Mouse (Mus musculus) cerebellum, adult 2 months (tissue): ENCODE measurements around the gene E2f4. TPM values are rescaled to one million over a fixed set of nuclear protein-coding genes. Genes with fewer than 3 reads are reported as not detected.
A peak's percentile ranks its signal among the peaks of the same experiment; 100 is the strongest.

Experiments used
- DNase-seq, 2 experiments: peaks; one replicate each; pipeline ENCODE4 v3.0.0; 2021
- H3K27ac ChIP-seq: fragments of 200-500 bp; 2 replicates; pipeline ENCODE4 v1.5.1; 2012; ENCODE audit warnings: low read length, control low read depth, inconsistent platforms; ENCODE audit not compliant: insufficient read depth
- H3K27me3 ChIP-seq: fragments of 200-500 bp; 2 replicates; pipeline ENCODE4 v1.6.1; 2012; ENCODE audit warnings: inconsistent platforms, mild to moderate bottlenecking, low read length, moderate library complexity; ENCODE audit not compliant: control insufficient read depth, insufficient read depth
- H3K4me1 ChIP-seq: fragments of 200-500 bp; 2 replicates; pipeline ENCODE4 v1.6.1; 2011; ENCODE audit warnings: low read length; ENCODE audit not compliant: control insufficient read depth, insufficient read depth
- H3K4me3 ChIP-seq: fragments of 200-500 bp; replicated peaks from 2 replicates; pipeline ENCODE3; 2011; ENCODE audit warnings: mild to moderate bottlenecking, low read depth, low read length, control low read depth; ENCODE audit not compliant: insufficient read depth
- CTCF ChIP-seq: fragments of 200-500 bp; IDR thresholded peaks from 2 replicates; pipeline ENCODE4 v1.5.1; 2011; ENCODE audit warnings: low read depth, mild to moderate bottlenecking, control low read depth, low read length, moderate library complexity, borderline replicate concordance; ENCODE audit not compliant: insufficient read depth
- POLR2A ChIP-seq: fragments of 200-500 bp; IDR thresholded peaks from 2 replicates; pipeline ENCODE4 v1.6.1; 2011; ENCODE audit warnings: low read length, control low read depth, borderline replicate concordance; ENCODE audit not compliant: insufficient read depth
- WGBS: fragments of 180-500 bp; shearing (Covaris S2); methylation state at CpG from one replicate; pipeline ENCODE4 v1.1.7; 2018; 5-methylcytosine and 5-hydroxymethylcytosine counted together
- polyA plus RNA-seq: library from polyadenylated mRNA; depleted of rRNA; stranded (reverse); fragments of >200 nt; gene quantifications from 2 replicates; pipeline ENCODE4 v1.2.3, GENCODE M21; 2012; rRNA removed

E2f4 gene
- polyA plus RNA-seq, 1 experiment, result 81.6 TPM

- H3K4me1 ChIP-seq, result no peaks in the 10 kb centered on the region
- WGBS, result 15% methylated on average over 34 of the region's 34 CpGs
- no peaks in the 10 kb centered on the region for H3K27me3 ChIP-seq
- H3K27ac ChIP-seq, result no peak overlapping the region
- peak overlapping the region; percentile 82 for H3K4me3 ChIP-seq
- peak in 1 of 2 experiments; percentile 43 for DNase-seq
- no peak for TF ChIP-seq CTCF
- no peak for TF ChIP-seq POLR2A
Measured at GRCm38 (mm10) chr8:105346611-105347427, 49.4 kb downstream of the E2f4 start.

- 1% methylated on average over 53 of the region's 53 CpGs for WGBS
- DNase-seq, result peak; percentile 91 to 95
- no peak; the same call in 1 of the 2 replicates for TF ChIP-seq POLR2A
- TF ChIP-seq CTCF, result no peak
Measured at GRCm38 (mm10) chr8:105347428-105348221, 50.2 kb downstream of the E2f4 start, which contains the start of gene Fhod1. TSS of gene Fhod1 (minus strand) at chr8:105347953.

GRCm38 (mm10) chr8:105348450-105349095, 51.1 kb downstream of the E2f4 start, which contains the start of gene Slc9a5:
TSS of gene Slc9a5 (plus strand) at chr8:105348843.
- no peak for TF ChIP-seq POLR2A
- TF ChIP-seq CTCF, result no peak
- Histone ChIP-seq H3K27ac (peak within 1 kb of the TSS; percentile 62), H3K27me3 (no peaks in the 10 kb centered on the region), H3K4me1 (peaks cover 6% of the 10 kb centered on the region), H3K4me3 (peak within 1 kb of the TSS; percentile 82)
- DNase-seq, result peak; percentile 73 to 77
- WGBS, result 0% methylated on average over 34 of the region's 34 CpGs

More at GRCm38 (mm10) chr8:105347428-105348221, 50.2 kb downstream of the E2f4 start, which contains the start of gene Fhod1:
- Histone ChIP-seq H3K4me3 (peak within 1 kb of the TSS; percentile 82), H3K27ac (peak within 1 kb of the TSS; percentile 62), H3K4me1 (no peaks in the 10 kb centered on the region), H3K27me3 (no peaks in the 10 kb centered on the region)

GRCm38 (mm10) chr8:105349096-105349771, 51.8 kb downstream of the E2f4 start:
- Histone ChIP-seq H3K27ac (peak overlapping the region; percentile 62), H3K4me1 (peaks cover 10% of the 10 kb centered on the region), H3K4me3 (peak overlapping the region; percentile 82), H3K27me3 (no peaks in the 10 kb centered on the region)
- TF ChIP-seq POLR2A (no peak), CTCF (no peak)
- 1% methylated on average over 47 of the region's 48 CpGs for WGBS
- DNase-seq, result peak; percentile 66 to 74

- Histone ChIP-seq H3K4me3 (peak overlapping the region; percentile 82), H3K27me3 (no peaks in the 10 kb centered on the region), H3K27ac (peak overlapping the region; percentile 68), H3K4me1 (peaks cover 15% of the 10 kb centered on the region)
- no peak for TF ChIP-seq CTCF
- no peak for TF ChIP-seq POLR2A
- 11% methylated on average over 7 of the region's 7 CpGs for WGBS
- peak in 1 of 2 experiments; percentile 38 for DNase-seq
Measured at GRCm38 (mm10) chr8:105350186-105350585, 52.7 kb downstream of the E2f4 start.

- peak overlapping the region; percentile 4; the same call in 1 of the 2 replicates for H3K27ac ChIP-seq
- H3K4me3 ChIP-seq, result no peak overlapping the region
- no peaks in the 10 kb centered on the region for H3K27me3 ChIP-seq
- peak; percentile 73 to 74 for DNase-seq
- WGBS, result 7% methylated on average over 8 of the region's 8 CpGs
- peaks cover 23% of the 10 kb centered on the region for H3K4me1 ChIP-seq
- no peak for TF ChIP-seq CTCF
- TF ChIP-seq POLR2A, result no peak
Measured at GRCm38 (mm10) chr8:105353583-105354135, 56.2 kb downstream of the E2f4 start.

- DNase-seq, result no peak
- Histone ChIP-seq H3K27me3 (no peaks in the 10 kb centered on the region), H3K4me3 (no peak overlapping the region), H3K4me1 (peaks cover 23% of the 10 kb centered on the region), H3K27ac (no peak overlapping the region)
- TF ChIP-seq POLR2A (no peak), CTCF (no peak)
- WGBS, result 69% methylated on average over 4 of the region's 4 CpGs
Measured at GRCm38 (mm10) chr8:105354549-105354948, 57.1 kb downstream of the E2f4 start.

Other genes with a start within 250 kb of the E2f4 start
- not detected in 2 replicates for gene Ces3a, start 249.1 kb upstream of the E2f4 start, polyA plus RNA-seq
- not detected in 2 replicates for gene Ces3b, start 213.9 kb upstream of the E2f4 start, polyA plus RNA-seq
- gene Ces4a, start 165.9 kb upstream of the E2f4 start, polyA plus RNA-seq, result 0.07 TPM in 1 of 2 replicates, not detected in the other
- 14.5 and 15.1 TPM in 2 replicates for gene Cbfb, start 127.0 kb upstream of the E2f4 start, polyA plus RNA-seq
- 34.9 and 36.4 TPM in 2 replicates for gene D230025D16Rik, start 72.5 kb upstream of the E2f4 start, polyA plus RNA-seq
- 5.2 and 6.3 TPM in 2 replicates for gene B3gnt9, start 42.5 kb upstream of the E2f4 start, polyA plus RNA-seq
- gene Tradd, start 33.1 kb upstream of the E2f4 start, polyA plus RNA-seq, result 10.3 and 12.1 TPM in 2 replicates
- gene Fbxl8, start 33.0 kb upstream of the E2f4 start, polyA plus RNA-seq, result 1.7 and 2.1 TPM in 2 replicates
- gene Hsf4, start 27.9 kb upstream of the E2f4 start, polyA plus RNA-seq, result 18.4 and 24.5 TPM in 2 replicates
- 8.8 and 10.4 TPM in 2 replicates for gene Nol3, start 21.5 kb upstream of the E2f4 start, polyA plus RNA-seq
- gene 4931428F04Rik, start 7.8 kb upstream of the E2f4 start, polyA plus RNA-seq, result 25.1 and 27.4 TPM in 2 replicates
- gene Exoc3l, start 1.6 kb upstream of the E2f4 start, polyA plus RNA-seq, result 17.0 and 20.0 TPM in 2 replicates
- 12.4 and 15.2 TPM in 2 replicates for gene Elmo3, start 7.9 kb downstream of the E2f4 start, polyA plus RNA-seq
- 5.0 and 6.3 TPM in 2 replicates for gene Lrrc29, start 28.6 kb downstream of the E2f4 start, polyA plus RNA-seq
- 106 and 110 TPM in 2 replicates for gene Tmem208, start 28.7 kb downstream of the E2f4 start, polyA plus RNA-seq
- 4.0 and 4.2 TPM in 2 replicates for gene Fhod1, start 50.3 kb downstream of the E2f4 start, polyA plus RNA-seq
- 51.7 and 62.0 TPM in 2 replicates for gene Slc9a5, start 51.2 kb downstream of the E2f4 start, polyA plus RNA-seq
- gene Plekhg4, start 75.6 kb downstream of the E2f4 start, polyA plus RNA-seq, result 11.0 and 13.5 TPM in 2 replicates
- gene Kctd19, start 115.8 kb downstream of the E2f4 start, polyA plus RNA-seq, result 0.05 TPM in 1 of 2 replicates, not detected in the other
- gene Lrrc36, start 115.9 kb downstream of the E2f4 start, polyA plus RNA-seq, result 0.65 and 1.2 TPM in 2 replicates
- 286 and 297 TPM in 2 replicates for gene Tppp3, start 173.9 kb downstream of the E2f4 start, polyA plus RNA-seq
- gene Zdhhc1, start 199.2 kb downstream of the E2f4 start, polyA plus RNA-seq, result 64.7 and 67.9 TPM in 2 replicates
- 0.08 TPM in 1 of 2 replicates, not detected in the other for gene Hsd11b2, start 221.1 kb downstream of the E2f4 start, polyA plus RNA-seq